Mouse (Mus musculus) bone marrow macrophage, adult 2 months (primary cell): ENCODE measurements at regions not wholly inside any gene's neighbourhood (a gene's known extent, or its start where the extent isn't known, plus 50 kb on each side); places are given as distances from the start of the nearest gene placed in this dataset.

Experiments
- CTCF ChIP-seq: IDR thresholded peaks from 2 replicates; pipeline ENCODE4 v1.5.1; 2012; ENCODE audit warnings: low read depth, mild to moderate bottlenecking, low read length, moderate library complexity
- POLR2A ChIP-seq: IDR thresholded peaks from 2 replicates; pipeline ENCODE4 v1.6.1; 2012; ENCODE audit warnings: mild to moderate bottlenecking, low read depth, low read length, borderline replicate concordance

DNA sequence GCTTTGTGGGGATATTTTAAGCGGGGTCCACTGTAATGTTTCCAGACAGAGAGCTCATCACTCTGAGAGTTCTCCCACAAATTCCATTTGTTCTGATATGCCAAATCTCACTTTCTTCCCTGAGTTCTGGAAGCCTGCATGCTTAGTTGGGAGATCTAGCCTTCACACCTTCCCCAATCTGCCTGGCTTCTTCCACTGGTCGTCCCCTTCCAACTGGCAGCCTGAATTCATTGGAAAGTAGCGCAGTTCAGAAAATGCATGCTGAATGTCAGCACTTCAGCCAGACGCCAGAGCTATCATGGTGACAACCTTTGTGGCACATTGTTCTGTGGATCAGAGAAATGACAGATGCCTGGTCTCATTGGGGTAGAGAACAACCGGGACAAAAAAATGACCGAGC is 667.2 kb downstream of the Pdcd6ip start:
- TF ChIP-seq POLR2A (no peak), CTCF (no peak)
